ENCODE assay signal across 33 mouse cellular contexts in the genomic region with DNA sequence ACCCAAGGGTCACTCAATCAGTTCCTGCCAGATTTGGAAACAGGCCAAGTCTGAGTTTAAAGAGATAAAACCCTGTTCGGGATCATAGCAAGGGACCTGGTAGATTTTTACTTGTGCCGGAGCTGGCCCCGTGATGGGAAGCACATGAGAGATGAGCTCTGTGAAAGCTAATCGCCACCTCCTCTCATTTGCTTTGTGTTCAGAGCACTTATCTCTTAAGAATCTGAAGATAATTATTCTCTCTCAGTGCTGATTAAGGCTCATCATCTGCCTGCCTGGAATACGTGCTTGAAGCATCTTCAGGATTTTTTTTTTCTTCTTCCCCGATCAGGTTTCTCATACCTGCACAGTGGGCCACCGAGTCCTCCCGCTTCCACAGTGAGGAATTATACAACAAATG. TPM values are rescaled to one million over a fixed set of nuclear protein-coding genes. Genes with fewer than 3 reads are reported as not detected.
DNase-seq lines count a peak whose midpoint lies in the region; ATAC-seq and TF ChIP-seq lines count a peak whose summit lies in the region.
"Had no signal": no experiment of that assay in that cellular context is flagged by ENCODE, and none has a peak within 500 bp of the region (broad histone marks: within the 10 kb centered on the region; RNA-seq: fewer than 3 reads in every experiment).

No protein-coding gene starts in this region.

- no peak for TF ChIP-seq CTCF in midbrain, postnatal 0 days (IDR thresholded peaks at IDR 0.05)

- DNase-seq in forebrain, embryonic 10.5 days (ENCODE audit: extremely low spot score, low spot score), result no peak
- peak; percentile 14 for DNase-seq in midbrain, postnatal 0 days (ENCODE audit: low spot score)
- DNase-seq in midbrain, embryonic 11.5 days (ENCODE audit: low spot score, missing footprints), result no peak
- DNase-seq in heart, postnatal 10 days, result no peak
- DNase-seq: adrenal gland, adult 8-10 months; adrenal gland, postnatal 25 days; cerebellum, adult 11 months; cerebellum, adult 2 months; cerebellum, adult 9-11 months; cerebellum, postnatal 25 days; gastrocnemius, postnatal 10 days; gastrocnemius, postnatal 36 days; heart, adult 2 months; kidney, adult 18-20 months had no signal

- H3K9ac ChIP-seq in forebrain, embryonic 15.5 days (replicated peaks), result no peak overlapping the region
- no peak overlapping the region for H3K9ac ChIP-seq in midbrain, postnatal 0 days (replicated peaks; ENCODE audit: low read length, poor library complexity, severe bottlenecking)
- no peak overlapping the region for H3K9ac ChIP-seq in midbrain, embryonic 11.5 days (ENCODE audit: low read length)
- H3K9ac ChIP-seq in forebrain, embryonic 16.5 days (replicated peaks; ENCODE audit: low read depth, low read length), result no peak overlapping the region
- H3K9ac ChIP-seq: embryonic facial prominence, embryonic 12.5 days; embryonic facial prominence, embryonic 15.5 days; heart, embryonic 13.5 days; hindbrain, embryonic 12.5 days had no signal

- no peak overlapping the region for H3K4me3 ChIP-seq in forebrain, embryonic 15.5 days
- no peak overlapping the region for H3K4me3 ChIP-seq in forebrain, embryonic 10.5 days
- no peak overlapping the region for H3K4me3 ChIP-seq in midbrain, postnatal 0 days (ENCODE audit: low read depth, low read length)
- H3K4me3 ChIP-seq in midbrain, embryonic 11.5 days (ENCODE audit: low read depth, low read length), result no peak overlapping the region
- H3K4me3 ChIP-seq in forebrain, embryonic 16.5 days (replicated peaks; ENCODE audit: low read length), result no peak overlapping the region
- H3K4me3 ChIP-seq: embryonic facial prominence, embryonic 12.5 days; embryonic facial prominence, embryonic 15.5 days; heart, adult 2 months; heart, embryonic 10.5 days; heart, embryonic 13.5 days; hindbrain, embryonic 12.5 days had no signal

- intact Hi-C loops in heart, postnatal 10 days (cut with DNase I), result no loop called here

- H3K4me2 ChIP-seq in forebrain, embryonic 15.5 days (replicated peaks), result no peak overlapping the region
- no peak overlapping the region for H3K4me2 ChIP-seq in midbrain, postnatal 0 days (ENCODE audit: low read depth, low read length, poor library complexity, severe bottlenecking)
- no peak overlapping the region for H3K4me2 ChIP-seq in midbrain, embryonic 11.5 days
- no peak overlapping the region for H3K4me2 ChIP-seq in forebrain, embryonic 16.5 days (ENCODE audit: low read length)
- H3K4me2 ChIP-seq: embryonic facial prominence, embryonic 12.5 days; embryonic facial prominence, embryonic 15.5 days; heart, embryonic 13.5 days; hindbrain, embryonic 12.5 days had no signal

- 66% methylated on average over 8 of the region's 8 CpGs for WGBS in forebrain, embryonic 15.5 days
- 95% methylated on average over 8 of the region's 8 CpGs for WGBS in forebrain, embryonic 10.5 days
- 73% methylated on average over 8 of the region's 8 CpGs for WGBS in midbrain, postnatal 0 days
- WGBS in midbrain, embryonic 11.5 days, result 90% methylated on average over 8 of the region's 8 CpGs
- 60% methylated on average over 8 of the region's 8 CpGs for WGBS in forebrain, embryonic 16.5 days

- H3K27me3 ChIP-seq in forebrain, embryonic 15.5 days, result no peaks in the 10 kb centered on the region
- peaks cover 3% of the 10 kb centered on the region; the same call in 1 of the 2 replicates for H3K27me3 ChIP-seq in forebrain, embryonic 10.5 days (ENCODE audit: poor library complexity, severe bottlenecking)
- H3K27me3 ChIP-seq in midbrain, postnatal 0 days (ENCODE audit: insufficient read depth, low read length), result no peaks in the 10 kb centered on the region
- H3K27me3 ChIP-seq in midbrain, embryonic 11.5 days (ENCODE audit: control insufficient read depth, insufficient read depth, low read length), result no peaks in the 10 kb centered on the region
- no peaks in the 10 kb centered on the region for H3K27me3 ChIP-seq in forebrain, embryonic 16.5 days (replicated peaks; ENCODE audit: control insufficient read depth, insufficient read depth, low read length)
- H3K27me3 ChIP-seq: embryonic facial prominence, embryonic 12.5 days; embryonic facial prominence, embryonic 15.5 days; heart, embryonic 13.5 days; hindbrain, embryonic 12.5 days had no signal

- no peaks in the 10 kb centered on the region for H3K36me3 ChIP-seq in forebrain, embryonic 15.5 days
- H3K36me3 ChIP-seq in forebrain, embryonic 10.5 days (replicated peaks), result no peaks in the 10 kb centered on the region
- H3K36me3 ChIP-seq in midbrain, postnatal 0 days (ENCODE audit: insufficient read depth, low read length), result no peaks in the 10 kb centered on the region
- no peaks in the 10 kb centered on the region for H3K36me3 ChIP-seq in midbrain, embryonic 11.5 days (ENCODE audit: control insufficient read depth, insufficient read depth, low read length)
- no peaks in the 10 kb centered on the region for H3K36me3 ChIP-seq in forebrain, embryonic 16.5 days (ENCODE audit: control insufficient read depth, insufficient read depth)
- H3K36me3 ChIP-seq: embryonic facial prominence, embryonic 12.5 days; embryonic facial prominence, embryonic 15.5 days; heart, embryonic 10.5 days; heart, embryonic 13.5 days; hindbrain, embryonic 12.5 days had no signal

- H3K9me3 ChIP-seq in forebrain, embryonic 15.5 days, result no peaks in the 10 kb centered on the region
- H3K9me3 ChIP-seq in forebrain, embryonic 10.5 days, result no peaks in the 10 kb centered on the region
- H3K9me3 ChIP-seq in midbrain, postnatal 0 days (ENCODE audit: low read length), result no peaks in the 10 kb centered on the region
- no peaks in the 10 kb centered on the region for H3K9me3 ChIP-seq in midbrain, embryonic 11.5 days (ENCODE audit: control insufficient read depth, low read length)
- H3K9me3 ChIP-seq in forebrain, embryonic 16.5 days (ENCODE audit: control insufficient read depth, low read length), result no peaks in the 10 kb centered on the region
- H3K9me3 ChIP-seq: embryonic facial prominence, embryonic 12.5 days; embryonic facial prominence, embryonic 15.5 days; heart, embryonic 10.5 days; heart, embryonic 13.5 days; hindbrain, embryonic 12.5 days had no signal

- H3K27ac ChIP-seq in forebrain, embryonic 15.5 days (replicated peaks), result 0 out of 2 replicates have a peak overlapping the region, but pooled peaks have one; percentile 16
- no peak overlapping the region for H3K27ac ChIP-seq in forebrain, embryonic 10.5 days
- H3K27ac ChIP-seq in midbrain, postnatal 0 days (ENCODE audit: low read depth, low read length), result no peak overlapping the region
- no peak overlapping the region for H3K27ac ChIP-seq in midbrain, embryonic 11.5 days (ENCODE audit: low read depth, low read length)
- H3K27ac ChIP-seq in forebrain, embryonic 16.5 days (ENCODE audit: low read length), result peak overlapping the region; percentile 43; the same call in 1 of the 2 replicates
- H3K27ac ChIP-seq: embryonic facial prominence, embryonic 12.5 days; embryonic facial prominence, embryonic 15.5 days; heart, adult 2 months; heart, embryonic 10.5 days; heart, embryonic 13.5 days; hindbrain, embryonic 12.5 days had no signal

- H3K4me1 ChIP-seq in forebrain, embryonic 15.5 days, result peaks cover 2% of the 10 kb centered on the region
- peaks cover 27% of the 10 kb centered on the region for H3K4me1 ChIP-seq in forebrain, embryonic 10.5 days
- no peaks in the 10 kb centered on the region for H3K4me1 ChIP-seq in midbrain, postnatal 0 days (ENCODE audit: insufficient read depth, low read length)
- peaks cover 5% of the 10 kb centered on the region for H3K4me1 ChIP-seq in midbrain, embryonic 11.5 days (ENCODE audit: control insufficient read depth, insufficient read depth, low read length)
- peaks cover under 1% of the 10 kb centered on the region; the same call in 1 of the 2 replicates for H3K4me1 ChIP-seq in forebrain, embryonic 16.5 days (replicated peaks; ENCODE audit: control insufficient read depth, insufficient read depth, low read length)
- H3K4me1 ChIP-seq: embryonic facial prominence, embryonic 15.5 days; heart, embryonic 10.5 days; heart, embryonic 13.5 days had no signal

- peak; percentile 23; the same call in 1 of the 2 replicates for ATAC-seq in forebrain, embryonic 15.5 days (replicated peaks)
- no peak for ATAC-seq in midbrain, postnatal 0 days (ENCODE audit: low FRiP score)
- no peak for ATAC-seq in midbrain, embryonic 11.5 days (ENCODE audit: low FRiP score)
- ATAC-seq in forebrain, embryonic 16.5 days, result peak; percentile 49
- ATAC-seq: CD4-positive, CD25-positive, alpha-beta regulatory T cell, adult 4 months; hindbrain, embryonic 16.5 days; inflammation-experienced regulatory T-cells, adult 6 months; intestine, embryonic 16.5 days had no signal

RNA-seq across cellular contexts. Expression of a gene that starts 36.6 kb away (rescaled TPM):
- polyA plus RNA-seq in forebrain, embryonic 15.5 days (2015; fragmentation: Nextera tagmentation; extraction: Ambion mirVana), result 0.17 TPM in 1 of 2 replicates, not detected in the other
- polyA plus RNA-seq in forebrain, embryonic 10.5 days (2016; fragmentation: Nextera tagmentation; extraction: Ambion mirVana), result not detected in 2 replicates
- total RNA-seq in midbrain, postnatal 0 days (2014; rRNA removed), result not detected in 2 replicates
- polyA plus RNA-seq in midbrain, postnatal 0 days (2015; fragmentation: Nextera tagmentation; extraction: Ambion mirVana), result not detected in 2 replicates
- polyA plus RNA-seq in midbrain, embryonic 11.5 days (2014; fragmentation: Nextera tagmentation; extraction: Ambion mirVana), result not detected in 2 replicates
- polyA plus RNA-seq in forebrain, embryonic 16.5 days (2015; fragmentation: Nextera tagmentation; extraction: Ambion mirVana), result not detected in 2 replicates
- total RNA-seq in heart, postnatal 10 days (2021), result not detected
- total RNA-seq: adrenal gland, adult 8-10 months; adrenal gland, postnatal 25 days; common myeloid progenitor, adult 5-6 weeks; gastrocnemius, adult 18-20 months; gastrocnemius, postnatal 10 days; gastrocnemius, postnatal 36 days; granulocyte monocyte progenitor cell, adult 5-6 weeks; heart, adult 2 months; heart, postnatal 25 days; hematopoietic stem cell, adult 5-6 weeks; MEL had no signal
- polyA plus RNA-seq: C2C12; CD4-positive, CD25-positive, alpha-beta regulatory T cell, adult 4 months; cerebellum, adult 2 months; embryonic facial prominence, embryonic 12.5 days; embryonic facial prominence, embryonic 15.5 days; heart, adult 2 months; heart, embryonic 10.5 days; heart, embryonic 13.5 days; heart, embryonic 16.5 days; hindbrain, embryonic 12.5 days; hindbrain, embryonic 16.5 days; inflammation-experienced regulatory T-cells, adult 6 months; intestine, embryonic 16.5 days had no signal

Comparison
In these comparisons a context has a peak if more than half of its experiments do, and no peak if none do; other contexts are left out.
1. H3K27ac ChIP-seq: peak in forebrain, embryonic 15.5 days (single experiment) and forebrain, embryonic 16.5 days (single experiment); none in forebrain, embryonic 10.5 days (single experiment), midbrain, postnatal 0 days (single experiment) and midbrain, embryonic 11.5 days (single experiment).
2. ATAC-seq: peak in forebrain, embryonic 15.5 days (single experiment) and forebrain, embryonic 16.5 days (single experiment); none in midbrain, postnatal 0 days (single experiment) and midbrain, embryonic 11.5 days (single experiment).